ENCODE assay signal across 9 mouse cellular contexts in genomic region chr4:126655356-126655755, GRCm38 (mm10). TPM values are rescaled to one million over a fixed set of nuclear protein-coding genes. Genes with fewer than 3 reads are reported as not detected.
A peak's percentile ranks its signal among the peaks of the same experiment; 100 is the strongest.
DNase-seq lines count a peak whose midpoint lies in the region; ATAC-seq and TF ChIP-seq lines count a peak whose summit lies in the region.
"Had no signal": no experiment of that assay in that cellular context is flagged by ENCODE, and none has a peak within 500 bp of the region (broad histone marks: within the 10 kb centered on the region; RNA-seq: fewer than 3 reads in every experiment).

No protein-coding gene starts in this region.

- WGBS in lung, embryonic 14.5 days, result 8% methylated on average over 9 of the region's 9 CpGs
- 7% methylated on average over 9 of the region's 9 CpGs for WGBS in lung, adult 2 months
- 7% methylated on average over 9 of the region's 9 CpGs for WGBS in stomach, embryonic 14.5 days

- no peak for TF ChIP-seq POLR2A in lung, adult 2 months (IDR thresholded peaks at IDR 0.05; ENCODE audit: borderline replicate concordance, extremely low read depth, low read depth, low read length)

- no peaks in the 10 kb centered on the region for H3K9me3 ChIP-seq in lung, embryonic 14.5 days (ENCODE audit: low read depth, low read length)
- H3K9me3 ChIP-seq in stomach, embryonic 14.5 days (ENCODE audit: control insufficient read depth, low read depth, low read length), result no peaks in the 10 kb centered on the region
- H3K9me3 ChIP-seq: heart, embryonic 13.5 days had no signal

- peak; percentile 94 for DNase-seq in lung, embryonic 14.5 days
- DNase-seq in lung, adult 2 months, result no peak
- peak; percentile 29 for DNase-seq in c-Kit-positive CD71-positive TER-119-negative erythroid progenitor cells, embryonic 14.5 days (ENCODE audit: low read depth)
- peak; percentile 94 for DNase-seq in forelimb bud, embryonic 11.5 days (ENCODE audit: low read depth, low spot score)
- DNase-seq in left cerebral cortex, adult 11 months (ENCODE audit: low spot score), result no peak
- no peak for DNase-seq in layer of hippocampus, postnatal 10 days (ENCODE audit: low spot score in 2 of 2)
- DNase-seq: right cerebral cortex, postnatal 14 days had no signal

- no peaks in the 10 kb centered on the region for H3K27me3 ChIP-seq in lung, embryonic 14.5 days (ENCODE audit: insufficient read depth, low read length)
- no peaks in the 10 kb centered on the region for H3K27me3 ChIP-seq in stomach, embryonic 14.5 days (ENCODE audit: control insufficient read depth, insufficient read depth, low read length)

- H3K4me1 ChIP-seq in lung, embryonic 14.5 days (ENCODE audit: insufficient read depth), result no peaks in the 10 kb centered on the region
- H3K4me1 ChIP-seq in lung, adult 2 months (ENCODE audit: control insufficient read depth, insufficient read depth, low read length), result no peaks in the 10 kb centered on the region
- H3K4me1 ChIP-seq in stomach, embryonic 14.5 days (ENCODE audit: control insufficient read depth, insufficient read depth, low read length), result no peaks in the 10 kb centered on the region
- H3K4me1 ChIP-seq: heart, embryonic 13.5 days had no signal

- H3K4me3 ChIP-seq in lung, embryonic 14.5 days (ENCODE audit: low read depth, low read length), result no peak overlapping the region
- no peak overlapping the region for H3K4me3 ChIP-seq in lung, adult 2 months (replicated peaks; ENCODE audit: extremely low read depth, low read depth, low read length)
- no peak overlapping the region for H3K4me3 ChIP-seq in stomach, embryonic 14.5 days (ENCODE audit: low read depth, low read length)
- H3K4me3 ChIP-seq: heart, embryonic 13.5 days had no signal

- peak; percentile 75; the same call in 1 of the 2 replicates for ATAC-seq in lung, embryonic 14.5 days (ENCODE audit: insufficient read depth)
- ATAC-seq in stomach, embryonic 14.5 days (ENCODE audit: insufficient number of reproducible peaks, insufficient read depth, low FRiP score, low read depth), result peak; percentile 72; the same call in 1 of the 2 replicates

- H3K9ac ChIP-seq in lung, embryonic 14.5 days, result no peak overlapping the region
- H3K9ac ChIP-seq in stomach, embryonic 14.5 days (replicated peaks; ENCODE audit: low read depth, low read length), result no peak overlapping the region
- H3K9ac ChIP-seq: heart, embryonic 13.5 days had no signal

- no peak overlapping the region for H3K4me2 ChIP-seq in lung, embryonic 14.5 days
- H3K4me2 ChIP-seq in stomach, embryonic 14.5 days (replicated peaks; ENCODE audit: low read depth, low read length), result no peak overlapping the region
- H3K4me2 ChIP-seq: heart, embryonic 13.5 days had no signal

- H3K27ac ChIP-seq in lung, embryonic 14.5 days (ENCODE audit: low read depth), result no peak overlapping the region
- H3K27ac ChIP-seq in stomach, embryonic 14.5 days (ENCODE audit: low read length), result no peak overlapping the region
- H3K27ac ChIP-seq: heart, embryonic 13.5 days had no signal

- H3K36me3 ChIP-seq in lung, embryonic 14.5 days (ENCODE audit: insufficient read depth), result no peaks in the 10 kb centered on the region
- no peaks in the 10 kb centered on the region for H3K36me3 ChIP-seq in stomach, embryonic 14.5 days (ENCODE audit: control insufficient read depth, insufficient read depth, low read length)
- H3K36me3 ChIP-seq: heart, embryonic 13.5 days had no signal

- TF ChIP-seq CTCF in lung, embryonic 14.5 days (IDR thresholded peaks at IDR 0.05; ENCODE audit: low read depth), result no peak
- TF ChIP-seq CTCF in lung, adult 2 months (IDR thresholded peaks at IDR 0.05; ENCODE audit: insufficient read depth, low read length), result no peak

RNA-seq across cellular contexts. Expression of gene Psmb2, which starts 22.1 kb away (rescaled TPM):
- polyA plus RNA-seq in lung, embryonic 14.5 days (2014; fragmentation: Nextera tagmentation; extraction: Ambion mirVana), result 510 and 528 TPM in 2 replicates
- polyA plus RNA-seq in lung, adult 2 months (2012; rRNA removed), result 110 and 146 TPM in 2 replicates
- polyA plus RNA-seq in stomach, embryonic 14.5 days (2014; fragmentation: Nextera tagmentation; extraction: Ambion mirVana), result 461 and 487 TPM in 2 replicates
- total RNA-seq in layer of hippocampus, postnatal 10 days (2021), result 100 to 1,000 TPM; 145 to 149 TPM

RNA-seq across cellular contexts. Expression of gene 5730409E04Rik, which starts 45.7 kb away (rescaled TPM):
- polyA plus RNA-seq in lung, embryonic 14.5 days (2014; fragmentation: Nextera tagmentation; extraction: Ambion mirVana), result 2.7 and 3.2 TPM in 2 replicates
- 13.5 and 15.2 TPM in 2 replicates for polyA plus RNA-seq in lung, adult 2 months (2012; rRNA removed)
- polyA plus RNA-seq in stomach, embryonic 14.5 days (2014; fragmentation: Nextera tagmentation; extraction: Ambion mirVana), result 3.5 and 4.3 TPM in 2 replicates
- 10 to 100 TPM; 57.3 to 58.1 TPM for total RNA-seq in layer of hippocampus, postnatal 10 days (2021)

Comparison
In these comparisons a context has a peak if more than half of its experiments do, and no peak if none do; other contexts are left out.
1. DNase-seq: peak in lung, embryonic 14.5 days (single experiment), c-Kit-positive CD71-positive TER-119-negative erythroid progenitor cells, embryonic 14.5 days (single experiment) and forelimb bud, embryonic 11.5 days (single experiment); none in lung, adult 2 months (single experiment), left cerebral cortex, adult 11 months (single experiment) and layer of hippocampus, postnatal 10 days (0 of 2).